Mouse (Mus musculus) lung, postnatal 0 days (tissue): ENCODE data around the gene Tctn3. TPM values are rescaled to one million over a fixed set of nuclear protein-coding genes. Genes with fewer than 3 reads are reported as not detected.

Experiments
- ATAC-seq: fragments of 200-750 bp; cut with Nextera tagmentation; 2 replicates; pipeline ENCODE4 v1.8.0; 2017; ENCODE audit warnings: moderate library complexity
- DNase-seq: peaks from one replicate; pipeline ENCODE4 v3.0.0-alpha.2; 2016; ENCODE audit warnings: low spot score
- H3K27ac ChIP-seq: fragments of 300-500 bp; sonication (generic); 2 replicates; pipeline ENCODE4 v1.5.1; 2014; ENCODE audit warnings: antibody characterized with exemption, mild to moderate bottlenecking, low read length, mixed read lengths
- H3K27me3 ChIP-seq: fragments of 300-500 bp; sonication (generic); replicated peaks from 2 replicates; pipeline ENCODE4 v1.6.1; 2014; ENCODE audit warnings: low read length, mixed read lengths; ENCODE audit not compliant: insufficient read depth
- H3K36me3 ChIP-seq: fragments of 300-500 bp; sonication (generic); 2 replicates; pipeline ENCODE4 v1.6.1; 2014; ENCODE audit warnings: low read length, mixed read lengths; ENCODE audit not compliant: insufficient read depth
- H3K4me1 ChIP-seq: fragments of 300-500 bp; sonication (generic); 2 replicates; pipeline ENCODE4 v1.6.1; 2014; ENCODE audit warnings: antibody characterized with exemption, low read depth, low read length, mixed read lengths; ENCODE audit not compliant: insufficient read depth
- H3K4me2 ChIP-seq: fragments of 300-500 bp; sonication (generic); replicated peaks from 2 replicates; pipeline ENCODE4 v1.6.1; 2014; ENCODE audit warnings: low read depth, mild to moderate bottlenecking, low read length, moderate library complexity, mixed read lengths
- H3K4me3 ChIP-seq: fragments of 300-500 bp; sonication (generic); 2 replicates; pipeline ENCODE4 v1.5.1; 2014; ENCODE audit warnings: low read depth, low read length
- H3K9ac ChIP-seq: fragments of 300-500 bp; sonication (generic); replicated peaks from 2 replicates; pipeline ENCODE4 v1.6.1; 2014; ENCODE audit warnings: low read depth, mild to moderate bottlenecking
- H3K9me3 ChIP-seq: fragments of 300-500 bp; sonication (generic); 2 replicates; pipeline ENCODE4 v1.6.1; 2016; ENCODE audit warnings: low read length, mixed read lengths
- CTCF ChIP-seq: IDR thresholded peaks from 2 replicates; pipeline ENCODE4 v1.5.1; 2016; ENCODE audit warnings: antibody characterized with exemption, mild to moderate bottlenecking
- EP300 ChIP-seq: IDR thresholded peaks from 2 replicates; pipeline ENCODE4 v1.6.1; 2016; ENCODE audit warnings: antibody characterized with exemption, mild to moderate bottlenecking, control low read depth
- WGBS: fragments of 180-500 bp; shearing (Covaris S2); extraction: QIAGEN DNeasy Blood & Tissue Kit; methylation state at CpG from one replicate; pipeline ENCODE4 v1.1.7; 2014; 5-methylcytosine and 5-hydroxymethylcytosine counted together
- polyA plus RNA-seq: library from polyadenylated mRNA; unstranded; fragments of >200 nt; fragmentation: Nextera tagmentation; extraction: Ambion mirVana; gene quantifications from 2 replicates; pipeline ENCODE4 v1.2.1, GENCODE M21; 2015

Tctn3 gene
- polyA plus RNA-seq, 1 experiment from 2014 or later, result 7.8 TPM

DNA sequence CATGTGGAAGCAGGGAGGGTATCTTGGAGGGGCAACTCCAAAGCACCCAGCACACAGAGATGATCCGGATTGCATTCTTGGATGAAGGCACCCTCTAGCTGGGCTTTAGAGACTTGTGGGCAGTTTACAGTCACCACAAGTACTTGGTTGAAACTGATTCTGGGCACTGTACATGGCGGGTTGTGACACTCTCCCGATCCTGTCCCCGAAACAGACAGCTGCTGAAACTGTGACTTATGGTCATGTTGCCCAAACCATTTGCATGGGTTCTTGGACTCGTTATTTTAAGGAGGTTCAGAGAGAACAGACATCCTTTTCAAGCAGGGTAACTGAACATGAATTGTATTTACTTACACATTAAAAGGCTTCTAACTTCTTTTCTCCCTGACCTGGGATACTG is 44.2 kb upstream of the Tctn3 start:
- no peak overlapping the region for H3K9ac ChIP-seq
- H3K36me3 ChIP-seq, result no peaks in the 10 kb centered on the region
- no peak overlapping the region for H3K4me2 ChIP-seq
- 85% methylated on average over 5 of the region's 5 CpGs for WGBS
- DNase-seq (no peak), ATAC-seq (no peak)
- H3K9me3 ChIP-seq, result no peaks in the 10 kb centered on the region
- peaks cover 6% of the 10 kb centered on the region; the same call in 1 of the 2 replicates for H3K4me1 ChIP-seq
- H3K27ac ChIP-seq, result no peak overlapping the region
- no peak for TF ChIP-seq CTCF
- H3K4me3 ChIP-seq, result no peak overlapping the region
- H3K27me3 ChIP-seq, result no peaks in the 10 kb centered on the region

DNA sequence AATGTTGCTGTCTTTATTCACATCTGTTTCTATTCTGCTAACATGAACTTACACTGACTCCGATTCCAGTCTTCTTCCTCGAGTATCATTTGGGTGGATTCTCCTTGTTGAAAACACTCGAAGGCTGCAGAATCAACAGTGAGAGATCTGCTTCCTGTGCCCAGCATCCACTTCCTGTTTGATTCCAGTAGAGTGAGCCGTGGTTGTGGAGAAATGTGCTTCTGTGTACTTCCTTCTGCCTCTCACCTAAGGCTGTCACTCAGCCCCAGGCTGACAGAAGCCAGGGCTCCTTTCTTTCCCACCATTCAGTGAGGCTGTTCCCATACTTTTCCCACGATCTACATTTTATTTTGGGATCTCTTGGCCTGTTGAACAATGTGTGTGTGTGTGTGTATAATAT is 38.1 kb upstream of the Tctn3 start:
- Histone ChIP-seq H3K9ac (no peak overlapping the region), H3K4me2 (no peak overlapping the region), H3K4me3 (no peak overlapping the region), H3K27me3 (no peaks in the 10 kb centered on the region), H3K9me3 (no peaks in the 10 kb centered on the region), H3K36me3 (no peaks in the 10 kb centered on the region), H3K27ac (no peak overlapping the region), H3K4me1 (peaks cover 10% of the 10 kb centered on the region)
- ATAC-seq (peak; percentile 67), DNase-seq (peak; percentile 61)
- TF ChIP-seq EP300 (peak; percentile 65), CTCF (no peak)
- WGBS, result 29% methylated on average over 5 of the region's 5 CpGs

DNA sequence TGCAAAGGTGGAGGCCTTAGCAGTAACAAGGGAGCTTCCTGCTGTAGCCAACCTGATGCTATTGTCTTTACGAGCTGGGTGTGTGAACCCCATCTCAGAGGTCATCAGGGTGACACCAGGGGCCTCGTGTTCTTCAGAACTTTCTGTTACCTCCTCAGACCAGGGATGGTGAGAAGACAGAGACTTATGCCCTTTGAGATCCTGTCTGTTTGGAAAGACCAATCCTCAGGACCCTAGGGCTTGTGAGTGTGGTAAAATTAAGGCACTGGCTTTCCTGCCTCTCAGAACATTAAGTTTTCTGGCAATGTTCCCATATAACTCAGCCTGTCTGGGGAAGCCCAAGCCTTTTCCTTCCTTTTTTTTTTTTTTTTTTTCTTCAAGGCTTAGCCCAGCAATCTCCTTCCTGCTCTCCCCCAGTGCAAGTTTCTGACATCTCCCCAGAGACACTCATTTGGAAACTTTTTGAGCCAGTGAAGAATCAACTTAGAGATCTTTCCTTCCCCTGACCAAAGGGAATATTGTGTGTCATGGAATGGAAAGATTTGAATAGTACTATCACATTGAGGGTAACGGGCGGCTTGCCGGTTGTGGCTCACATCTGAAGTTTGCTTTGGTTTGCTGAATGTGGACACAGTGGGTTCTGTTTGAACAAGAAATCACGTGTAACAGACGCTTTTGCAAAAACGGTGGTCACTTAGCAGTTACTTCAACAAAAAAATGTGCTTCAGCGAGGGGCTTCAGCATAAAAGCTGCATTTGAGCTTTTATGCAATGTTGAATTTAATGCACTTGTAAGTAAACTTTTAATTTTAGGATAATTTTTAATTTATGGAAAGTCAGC is 35.5 kb upstream of the Tctn3 start:
- H3K4me3 ChIP-seq, result no peak overlapping the region
- H3K27me3 ChIP-seq, result no peaks in the 10 kb centered on the region
- H3K9ac ChIP-seq, result no peak overlapping the region; the same call in 1 of the 2 replicates
- H3K4me2 ChIP-seq, result no peak overlapping the region
- ATAC-seq (peak; percentile 72), DNase-seq (peak; percentile 74)
- no peaks in the 10 kb centered on the region for H3K36me3 ChIP-seq
- WGBS, result 17% methylated on average over 9 of the region's 9 CpGs
- no peaks in the 10 kb centered on the region for H3K9me3 ChIP-seq
- H3K4me1 ChIP-seq, result peaks cover 12% of the 10 kb centered on the region
- TF ChIP-seq CTCF, result no peak
- peak; percentile 85; the same call in 1 of the 2 replicates for TF ChIP-seq EP300
- peak overlapping the region; percentile 47; the same call in 1 of the 2 replicates for H3K27ac ChIP-seq

DNA sequence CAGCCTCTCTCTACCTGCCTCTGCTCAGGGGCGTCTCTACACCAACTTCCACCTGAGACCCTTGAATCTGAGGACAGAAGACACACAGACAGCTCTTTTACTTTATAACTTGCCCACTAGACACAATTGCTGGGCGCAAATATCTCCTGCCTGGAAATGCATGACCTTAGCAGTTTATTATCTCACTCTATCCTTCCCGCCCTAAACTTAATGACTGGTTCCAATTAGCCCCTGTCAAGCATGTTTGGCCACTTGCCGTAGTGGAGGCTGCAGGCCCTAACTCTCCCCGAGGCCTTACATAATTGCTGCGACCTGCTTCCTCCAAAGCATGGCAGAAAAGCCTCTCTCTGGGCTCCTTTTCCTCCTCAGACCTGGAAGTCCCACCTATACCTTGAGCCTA is 34.3 kb upstream of the Tctn3 start:
- no peak for TF ChIP-seq CTCF
- TF ChIP-seq EP300, result no peak
- WGBS, result 67% methylated on average over 6 of the region's 6 CpGs
- Histone ChIP-seq H3K4me2 (no peak overlapping the region), H3K27ac (no peak overlapping the region), H3K4me1 (peaks cover 12% of the 10 kb centered on the region), H3K27me3 (no peaks in the 10 kb centered on the region), H3K9me3 (no peaks in the 10 kb centered on the region), H3K4me3 (no peak overlapping the region), H3K36me3 (no peaks in the 10 kb centered on the region), H3K9ac (no peak overlapping the region)
- DNase-seq (no peak), ATAC-seq (no peak)

DNA sequence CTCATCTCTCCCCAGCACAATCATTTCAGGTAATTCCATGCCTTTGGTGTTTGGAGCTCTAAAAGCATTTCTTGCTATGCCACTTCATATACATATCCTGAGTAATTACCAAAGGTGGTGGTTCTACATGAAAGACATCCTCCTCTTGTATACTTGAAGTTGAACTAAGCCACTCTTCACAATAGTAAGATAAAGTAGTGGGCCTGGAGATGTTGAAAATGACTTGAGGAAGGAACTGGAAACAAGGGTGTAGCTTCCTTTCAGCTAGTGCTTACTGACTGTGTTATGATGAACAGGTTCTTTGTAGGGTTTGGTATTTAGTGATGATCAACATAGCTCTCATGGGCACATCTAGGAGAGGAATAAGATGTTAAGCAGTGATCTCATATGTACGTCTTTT is 31.8 kb upstream of the Tctn3 start:
- Histone ChIP-seq H3K27ac (0 out of 2 replicates have a peak overlapping the region, but pooled peaks have one; percentile 20), H3K4me2 (no peak overlapping the region), H3K9me3 (no peaks in the 10 kb centered on the region), H3K9ac (no peak overlapping the region), H3K4me3 (no peak overlapping the region), H3K4me1 (peaks cover 12% of the 10 kb centered on the region; the same call in 1 of the 2 replicates), H3K27me3 (no peaks in the 10 kb centered on the region), H3K36me3 (no peaks in the 10 kb centered on the region)
- DNase-seq (peak; percentile 51), ATAC-seq (peak; percentile 43)
- TF ChIP-seq CTCF (no peak), EP300 (peak; percentile 88)
- WGBS, result 76% methylated on average over 1 of the region's 1 CpGs

DNA sequence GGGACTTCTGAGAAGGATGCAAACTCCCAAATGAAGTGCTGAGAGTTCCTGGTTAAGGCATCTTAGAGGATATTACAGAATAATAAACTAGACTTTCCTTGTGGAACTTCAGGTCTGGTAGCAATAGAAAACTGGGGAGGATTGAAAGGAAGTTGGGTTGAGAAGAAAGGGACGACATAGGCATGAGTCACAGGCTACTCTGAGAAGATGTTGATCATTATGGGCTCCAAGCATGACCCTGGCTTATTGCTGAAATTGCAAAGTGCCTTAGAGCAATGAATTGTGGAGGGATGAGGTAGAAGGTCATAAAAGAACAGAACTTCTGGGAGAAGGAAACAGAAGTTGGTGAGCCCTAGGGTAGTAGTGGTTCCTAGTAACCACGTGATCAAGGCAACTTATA is 28.8 kb upstream of the Tctn3 start:
- Histone ChIP-seq H3K4me3 (no peak overlapping the region), H3K9me3 (no peaks in the 10 kb centered on the region), H3K27ac (no peak overlapping the region), H3K4me1 (peaks cover 2% of the 10 kb centered on the region; the same call in 1 of the 2 replicates), H3K4me2 (no peak overlapping the region), H3K27me3 (no peaks in the 10 kb centered on the region), H3K9ac (no peak overlapping the region), H3K36me3 (no peaks in the 10 kb centered on the region)
- 72% methylated on average over 2 of the region's 2 CpGs for WGBS
- TF ChIP-seq CTCF (no peak), EP300 (no peak)
- ATAC-seq, result no peak
- DNase-seq, result no peak
